8 mouse cellular contexts compared by ENCODE assay signal in the genomic region with DNA sequence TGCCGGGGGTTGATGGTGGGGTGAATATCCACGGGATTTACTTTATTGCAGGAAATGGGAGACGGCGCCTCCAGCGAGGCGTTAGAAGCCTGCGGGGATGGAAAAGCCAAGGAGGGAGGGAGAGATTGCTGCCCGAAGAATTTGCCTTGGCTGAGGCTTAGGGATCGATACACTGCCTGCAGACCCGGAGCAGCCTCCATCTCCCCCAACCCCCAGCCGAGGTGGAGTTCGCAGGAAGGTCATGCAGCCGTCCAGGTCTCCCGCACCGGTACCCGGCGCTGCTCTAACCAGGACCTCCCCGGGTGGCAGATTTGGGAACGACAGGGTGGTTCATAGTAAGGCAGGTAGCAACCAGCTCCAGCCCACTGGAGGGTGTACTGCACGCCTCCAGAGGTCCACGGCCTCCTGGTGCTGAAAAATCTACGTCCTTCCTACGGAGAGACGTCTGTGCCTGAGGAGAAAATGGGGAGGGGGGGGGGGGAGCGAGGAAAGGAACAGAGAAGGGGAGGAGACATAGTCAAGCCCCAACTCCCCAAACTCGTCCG. TPM values are rescaled to one million over a fixed set of nuclear protein-coding genes. Genes with fewer than 3 reads are reported as not detected.
DNase-seq lines count a peak whose midpoint lies in the region; ATAC-seq and TF ChIP-seq lines count a peak whose summit lies in the region.

No protein-coding gene starts in this region.

- DNase-seq in ES-CJ7 (ENCODE audit: low read depth, low spot score), result peak; percentile 90
- DNase-seq in adrenal gland, postnatal 25 days, result peak; percentile 24
- peak; percentile 46 for DNase-seq in heart, postnatal 0 days (ENCODE audit: low spot score)
- DNase-seq in kidney, postnatal 25 days, result peak; percentile 49 to 81
- DNase-seq in lung, postnatal 10 days, result peak; percentile 65
- peak; percentile 71 for DNase-seq in retina, embryonic 14.5 days (ENCODE audit: low spot score)
- peak; percentile 11 to 23 for DNase-seq in urinary bladder, postnatal 36 days (ENCODE audit: low spot score in 2 of 2)

- H3K27ac ChIP-seq in heart, postnatal 0 days (ENCODE audit: low read depth), result peak overlapping the region; percentile 88; the same call in 1 of the 2 replicates

- H3K9ac ChIP-seq in heart, postnatal 0 days (replicated peaks; ENCODE audit: low read depth, low read length), result peak overlapping the region; percentile 63

- H3K27me3 ChIP-seq in heart, postnatal 0 days (ENCODE audit: control insufficient read depth, insufficient read depth, low read length), result no peaks in the 10 kb centered on the region

- H3K36me3 ChIP-seq in heart, postnatal 0 days (replicated peaks; ENCODE audit: control insufficient read depth, insufficient read depth, low read length), result no peaks in the 10 kb centered on the region

- H3K4me3 ChIP-seq in heart, postnatal 0 days (ENCODE audit: low read depth, low read length), result peak overlapping the region; percentile 94

- TF ChIP-seq CTCF in heart, postnatal 0 days (IDR thresholded peaks at IDR 0.05; ENCODE audit: low read depth), result peak; percentile 19; the same call in 1 of the 2 replicates

- no peaks in the 10 kb centered on the region for H3K9me3 ChIP-seq in heart, postnatal 0 days (replicated peaks; ENCODE audit: control insufficient read depth, low read length)

- H3K4me2 ChIP-seq in heart, postnatal 0 days (ENCODE audit: low read depth, low read length), result peak overlapping the region; percentile 100

- ATAC-seq in erythroblast, adult 5-6 weeks (replicated peaks; ENCODE audit: low FRiP score, poor library complexity, severe bottlenecking), result 0 out of 2 replicates have a peak, but pooled peaks have one; percentile 21
- peak; percentile 62 for ATAC-seq in heart, postnatal 0 days (ENCODE audit: insufficient read depth, low read depth)

- TF ChIP-seq EP300 in heart, postnatal 0 days (IDR thresholded peaks at IDR 0.05; ENCODE audit: low read depth), result no peak

- 2% methylated on average over 25 of the region's 27 CpGs for WGBS in heart, postnatal 0 days

- H3K4me1 ChIP-seq in heart, postnatal 0 days (ENCODE audit: control insufficient read depth, insufficient read depth), result peaks cover 18% of the 10 kb centered on the region; the same call in 1 of the 2 replicates

RNA-seq across cellular contexts. Expression of gene Kmt2a, which starts 1.4 kb away (rescaled TPM):
- total RNA-seq in adrenal gland, postnatal 25 days (2021), result 31.5 and 47.5 TPM in 2 replicates
- 15.8 and 32.8 TPM in 2 replicates for total RNA-seq in erythroblast, adult 5-6 weeks (2015; ENCODE audit: low replicate concordance)
- total RNA-seq in erythroblast, adult 5-6 weeks (2017; ENCODE audit: low replicate concordance), result 6.0 and 7.8 TPM in 2 replicates
- total RNA-seq in heart, postnatal 0 days (2014; rRNA removed; ENCODE audit: low replicate concordance), result 4.9 and 7.8 TPM in 2 replicates
- 4.2 and 4.4 TPM in 2 replicates for polyA plus RNA-seq in heart, postnatal 0 days (2015; fragmentation: Nextera tagmentation; extraction: Ambion mirVana)

RNA-seq across cellular contexts. Expression of gene Atp5l, which starts 38.0 kb away (rescaled TPM):
- 383 and 529 TPM in 2 replicates for total RNA-seq in adrenal gland, postnatal 25 days (2021)
- total RNA-seq in erythroblast, adult 5-6 weeks (2015; ENCODE audit: low replicate concordance), result 219 and 228 TPM in 2 replicates
- 38.1 and 117 TPM in 2 replicates for total RNA-seq in erythroblast, adult 5-6 weeks (2017; ENCODE audit: low replicate concordance)
- 688 and 746 TPM in 2 replicates for total RNA-seq in heart, postnatal 0 days (2014; rRNA removed; ENCODE audit: low replicate concordance)
- polyA plus RNA-seq in heart, postnatal 0 days (2015; fragmentation: Nextera tagmentation; extraction: Ambion mirVana), result 2,678 and 2,844 TPM in 2 replicates

Comparison
In these comparisons a context has a peak if more than half of its experiments do, and no peak if none do; other contexts are left out.
1. Peak in every context shown above with its lines: DNase-seq, ATAC-seq, H3K4me3 ChIP-seq and H3K27ac ChIP-seq.
2. DNase-seq: peak in every context shown above with its lines; median percentile 90 in ES-CJ7; 71 in retina, embryonic 14.5 days; 65 in kidney, postnatal 25 days; 65 in lung, postnatal 10 days; 46 in heart, postnatal 0 days; 24 in adrenal gland, postnatal 25 days; 17 in urinary bladder, postnatal 36 days.